Comparison of ENCODE assay signal across 9 mouse cellular contexts in the genomic region with DNA sequence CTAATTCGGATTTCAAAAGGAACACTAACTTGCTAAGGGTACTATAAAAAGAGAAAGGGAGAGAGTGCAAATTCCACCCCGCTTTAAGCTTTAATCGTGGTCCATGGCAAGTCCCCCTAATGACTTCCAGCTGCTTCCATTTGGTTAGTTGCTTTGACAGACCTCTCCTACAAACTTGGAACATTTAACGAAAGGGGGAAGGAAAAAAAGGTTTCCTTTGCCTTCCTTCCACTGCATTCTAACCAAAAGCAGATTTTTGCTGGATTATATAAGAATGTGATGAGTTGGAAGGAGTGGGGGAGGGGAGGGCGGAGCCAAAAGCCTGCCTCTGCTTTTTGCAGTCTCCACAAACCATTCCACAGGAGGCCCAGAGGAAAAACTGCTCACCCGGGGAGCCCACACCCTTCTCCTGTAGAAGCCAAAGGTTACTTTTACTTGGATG. TPM values are rescaled to one million over a fixed set of nuclear protein-coding genes. Genes with fewer than 3 reads are reported as not detected.
DNase-seq lines count a peak whose midpoint lies in the region; ATAC-seq lines count a peak whose summit lies in the region.
"Had no signal": no experiment of that assay in that cellular context is flagged by ENCODE, and none has a peak within 500 bp of the region (broad histone marks: within the 10 kb centered on the region; RNA-seq: fewer than 3 reads in every experiment).

No protein-coding gene starts in this region.

- ATAC-seq in kidney, embryonic 14.5 days (ENCODE audit: low FRiP score, low TSS enrichment), result peak; percentile 75

- no peak overlapping the region for H3K4me2 ChIP-seq in kidney, embryonic 14.5 days (replicated peaks; ENCODE audit: low read depth, low read length)
- H3K4me2 ChIP-seq: neural tube, embryonic 12.5 days had no signal

- H3K27ac ChIP-seq in kidney, embryonic 14.5 days (ENCODE audit: low read depth, low read length), result peak overlapping the region; percentile 95
- H3K27ac ChIP-seq: neural tube, embryonic 12.5 days had no signal

- WGBS in kidney, embryonic 14.5 days, result 23% methylated on average over 6 of the region's 6 CpGs

- peaks cover 13% of the 10 kb centered on the region; the same call in 1 of the 2 replicates for H3K4me1 ChIP-seq in kidney, embryonic 14.5 days (ENCODE audit: control insufficient read depth, insufficient read depth, low read length)

- no peaks in the 10 kb centered on the region for H3K27me3 ChIP-seq in kidney, embryonic 14.5 days (ENCODE audit: control insufficient read depth, insufficient read depth, low read length)
- H3K27me3 ChIP-seq: neural tube, embryonic 12.5 days had no signal

- peak; percentile 4 to 14 for DNase-seq in cerebellum, postnatal 10 days
- no peak for DNase-seq in cerebellum, adult 9-10 months
- DNase-seq in adipocyte (ENCODE audit: low spot score), result peak; percentile 93
- peak; percentile 85 for DNase-seq in gastrocnemius, postnatal 25 days
- DNase-seq in lung, postnatal 36 days, result peak; percentile 76
- no peak for DNase-seq in c-Kit-positive CD71-positive TER-119-positive erythroid progenitor cells, embryonic 14.5 days (ENCODE audit: low spot score)
- no peak for DNase-seq in frontal cortex, postnatal 25 days (ENCODE audit: low spot score in 2 of 2)

- H3K9ac ChIP-seq in kidney, embryonic 14.5 days (ENCODE audit: low read depth, low read length), result no peak overlapping the region
- H3K9ac ChIP-seq: neural tube, embryonic 12.5 days had no signal

- H3K4me3 ChIP-seq in kidney, embryonic 14.5 days (ENCODE audit: low read length), result no peak overlapping the region
- H3K4me3 ChIP-seq: neural tube, embryonic 12.5 days had no signal

- H3K36me3 ChIP-seq in kidney, embryonic 14.5 days (ENCODE audit: control insufficient read depth, insufficient read depth, low read length), result no peaks in the 10 kb centered on the region
- H3K36me3 ChIP-seq: neural tube, embryonic 12.5 days had no signal

- H3K9me3 ChIP-seq in kidney, embryonic 14.5 days (ENCODE audit: control insufficient read depth, low read length), result no peaks in the 10 kb centered on the region
- H3K9me3 ChIP-seq: neural tube, embryonic 12.5 days had no signal

RNA-seq across cellular contexts. Expression of gene Col1a2, which starts 47.0 kb away (rescaled TPM):
- 100 to 1,000 TPM; 657 to 809 TPM for total RNA-seq in gastrocnemius, postnatal 25 days (2021)
- 171 and 267 TPM in 2 replicates for polyA plus RNA-seq in kidney, embryonic 14.5 days (2014; fragmentation: Nextera tagmentation; extraction: Ambion mirVana)

Comparison
In these comparisons a context has a peak if more than half of its experiments do, and no peak if none do; other contexts are left out.
1. DNase-seq: peak in cerebellum, postnatal 10 days (2 of 2), adipocyte (single experiment), gastrocnemius, postnatal 25 days (single experiment) and lung, postnatal 36 days (single experiment); none in cerebellum, adult 9-10 months (single experiment), c-Kit-positive CD71-positive TER-119-positive erythroid progenitor cells, embryonic 14.5 days (single experiment) and frontal cortex, postnatal 25 days (0 of 2).